Mouse (Mus musculus) limb, embryonic 14.5 days (tissue): ENCODE results near the gene Trim7. TPM values are rescaled to one million over a fixed set of nuclear protein-coding genes. Genes with fewer than 3 reads are reported as not detected.
"Not testable (repeated sequence)": the region's sequence is repeated elsewhere in the genome, so short reads cannot be mapped to it uniquely, and the experiment has no call there.

Experiments
- ATAC-seq: fragments of 200-750 bp; cut with Nextera tagmentation; 2 replicates; pipeline ENCODE4 v1.8.0; 2017; ENCODE audit warnings: low read depth, moderate number of reproducible peaks, moderate TSS enrichment; ENCODE audit not compliant: low FRiP score
- DNase-seq: peaks from one replicate; pipeline ENCODE4 v3.0.0-alpha.2; 2015; ENCODE audit warnings: low spot score
- H3K27ac ChIP-seq: fragments of 300-500 bp; sonication (generic); replicated peaks from 2 replicates; pipeline ENCODE4 v1.5.1; 2014; ENCODE audit warnings: low read depth, mild to moderate bottlenecking, low read length, moderate library complexity, mixed read lengths
- H3K27me3 ChIP-seq: fragments of 300-500 bp; sonication (generic); 2 replicates; pipeline ENCODE4 v1.6.1; 2014; ENCODE audit warnings: low read length, mixed read lengths; ENCODE audit not compliant: control insufficient read depth, insufficient read depth
- H3K36me3 ChIP-seq: fragments of 300-500 bp; sonication (generic); 2 replicates; pipeline ENCODE4 v1.6.1; 2014; ENCODE audit warnings: mild to moderate bottlenecking, low read length, moderate library complexity, mixed read lengths; ENCODE audit not compliant: control insufficient read depth, insufficient read depth
- H3K4me1 ChIP-seq: fragments of 300-500 bp; sonication (generic); 2 replicates; pipeline ENCODE4 v1.6.1; 2014; ENCODE audit warnings: antibody characterized with exemption, low read length, mixed read lengths; ENCODE audit not compliant: control insufficient read depth, insufficient read depth
- H3K4me2 ChIP-seq: fragments of 300-500 bp; sonication (generic); replicated peaks from 2 replicates; pipeline ENCODE4 v1.6.1; 2014; ENCODE audit warnings: low read depth, mild to moderate bottlenecking, low read length, moderate library complexity; ENCODE audit not compliant: severe bottlenecking
- H3K4me3 ChIP-seq: fragments of 300-500 bp; sonication (generic); replicated peaks from 2 replicates; pipeline ENCODE4 v1.5.1; 2014; ENCODE audit warnings: low read length
- H3K9ac ChIP-seq: fragments of 300-500 bp; sonication (generic); 2 replicates; pipeline ENCODE4 v1.6.1; 2014; ENCODE audit warnings: mild to moderate bottlenecking, low read depth, low read length, moderate library complexity; ENCODE audit not compliant: severe bottlenecking
- H3K9me3 ChIP-seq: fragments of 300-500 bp; sonication (generic); 2 replicates; pipeline ENCODE4 v1.6.1; 2016; ENCODE audit warnings: low read length; ENCODE audit not compliant: control insufficient read depth
- POLR2A ChIP-seq: fragments of 200-500 bp; IDR thresholded peaks from 2 replicates; pipeline ENCODE4 v1.8.0; 2012; ENCODE audit warnings: inconsistent platforms, mild to moderate bottlenecking, moderate library complexity, borderline replicate concordance; ENCODE audit not compliant: insufficient read depth, insufficient read length; ENCODE audit errors: extremely low read depth
- WGBS: fragments of 180-500 bp; shearing (Covaris S2); extraction: QIAGEN DNeasy Blood & Tissue Kit; methylation state at CpG from one replicate; pipeline ENCODE4 v1.1.7; 2014; 5-methylcytosine and 5-hydroxymethylcytosine counted together
- polyA plus RNA-seq, 2 experiments: library from polyadenylated mRNA; depleted of rRNA in 1 of 2; stranded (reverse) in 1 of 2; unstranded in 1 of 2; fragments of >200 nt; fragmentation: Nextera tagmentation in 1 of 2; extraction: Ambion mirVana in 1 of 2; gene quantifications; 2 replicates each; pipeline versions ENCODE4 v1.2.1 to v1.2.3; 2012 to 2014

The Trim7 gene
- polyA plus RNA-seq, 2 experiments, result 1.2 to 2.9 TPM

DNA sequence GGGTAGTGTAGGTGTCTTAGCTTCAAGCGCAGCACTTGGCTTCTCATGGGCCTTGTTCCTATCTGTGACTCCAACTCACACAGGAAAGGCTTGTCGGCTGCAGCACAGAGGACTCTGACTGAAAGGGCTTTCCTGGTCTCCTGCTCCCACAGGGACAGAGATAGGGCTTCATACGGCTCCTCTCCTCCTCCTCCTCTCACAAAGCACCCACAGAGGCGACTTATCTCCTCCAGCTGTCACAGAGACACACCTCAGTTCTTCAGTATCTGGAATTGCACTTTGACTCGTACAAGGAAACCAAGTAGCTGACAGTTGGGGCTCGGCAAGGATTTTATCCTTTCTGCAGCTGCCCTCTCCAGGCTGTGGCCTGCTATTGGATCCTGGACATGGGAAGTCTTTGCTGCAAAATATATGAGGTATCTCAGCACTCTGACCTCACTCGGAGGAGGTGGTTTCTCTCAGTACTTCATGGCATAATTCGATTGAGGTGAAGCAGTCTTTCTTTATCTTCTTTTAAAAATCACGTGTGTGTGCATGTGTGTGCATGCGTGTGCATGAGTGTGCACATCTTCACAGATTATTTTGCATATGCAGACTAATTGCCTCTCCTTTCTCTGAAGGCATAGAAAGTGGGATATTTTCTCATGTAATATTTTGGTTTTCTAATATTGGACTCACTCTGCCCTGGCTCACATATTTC, 47.8 kb downstream of the Trim7 start:
- no peak for TF ChIP-seq POLR2A
- ATAC-seq (no peak), DNase-seq (no peak)
- no peaks in the 10 kb centered on the region for H3K27me3 ChIP-seq
- no peak overlapping the region for H3K4me3 ChIP-seq
- H3K27ac ChIP-seq, result no peak overlapping the region
- no peaks in the 10 kb centered on the region for H3K9me3 ChIP-seq
- WGBS, result 63% methylated on average over 10 of the region's 10 CpGs
- H3K4me2 ChIP-seq, result no peak overlapping the region
- no peak overlapping the region for H3K9ac ChIP-seq
- no peaks in the 10 kb centered on the region for H3K4me1 ChIP-seq
- no peaks in the 10 kb centered on the region for H3K36me3 ChIP-seq

DNA sequence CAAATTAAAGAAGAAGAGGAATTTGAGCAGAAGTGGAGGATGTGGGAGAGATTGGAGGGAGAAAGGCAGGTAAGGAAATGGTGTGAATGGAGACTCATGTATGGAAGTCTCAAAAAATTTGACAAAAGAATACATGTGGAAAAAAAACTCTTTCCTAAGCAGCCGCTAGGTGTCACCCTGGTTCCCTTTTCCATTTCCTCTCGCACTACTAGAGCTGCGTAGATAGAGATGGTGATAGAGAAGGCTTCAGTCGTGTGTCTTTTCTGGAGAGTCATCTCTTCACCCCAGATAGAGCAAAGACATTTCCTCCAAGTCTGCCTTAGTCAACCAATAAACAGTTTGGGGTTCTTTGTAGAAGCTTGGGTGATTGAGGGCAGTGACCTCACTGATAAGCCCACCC, 48.5 kb downstream of the Trim7 start:
- Histone ChIP-seq H3K4me1 (no peaks in the 10 kb centered on the region), H3K27me3 (no peaks in the 10 kb centered on the region), H3K36me3 (no peaks in the 10 kb centered on the region), H3K9me3 (no peaks in the 10 kb centered on the region), H3K27ac (no peak overlapping the region), H3K4me2 (no peak overlapping the region), H3K9ac (no peak overlapping the region), H3K4me3 (no peak overlapping the region)
- 0% methylated on average over 4 of the region's 4 CpGs for WGBS
- no peak for TF ChIP-seq POLR2A
- DNase-seq (peak; percentile 81), ATAC-seq (no peak; the same call in 1 of the 2 replicates)

- not testable (repeated sequence) for ATAC-seq, H3K4me1 ChIP-seq, H3K4me3 ChIP-seq, H3K9me3 ChIP-seq, H3K4me2 ChIP-seq, H3K36me3 ChIP-seq, H3K9ac ChIP-seq, H3K27ac ChIP-seq, DNase-seq, H3K27me3 ChIP-seq
- 64% methylated on average over 1 of the region's 1 CpGs for WGBS
These were observed 49.5 kb downstream of the Trim7 start for GRCm38 (mm10) chr11:48875343-48875837.

DNA sequence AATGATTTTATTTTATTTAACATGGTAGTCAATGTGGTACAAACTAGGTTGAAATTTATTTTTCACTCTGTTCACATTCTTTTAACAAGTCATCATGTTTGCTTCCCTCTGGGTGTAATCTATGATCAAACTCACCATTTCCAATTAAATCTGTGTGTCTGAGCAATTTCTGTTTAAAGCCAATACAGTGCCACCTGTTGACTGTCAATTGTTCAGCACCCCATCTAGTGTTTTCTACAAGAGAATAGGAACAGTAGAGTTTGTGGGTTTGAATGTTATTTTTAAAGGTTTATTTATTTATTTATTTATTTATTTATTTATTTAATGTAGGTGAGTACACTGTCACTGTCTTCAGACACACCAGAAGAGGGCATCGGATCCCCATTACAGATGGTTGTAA, 50.7 kb downstream of the Trim7 start:
- WGBS, result 96% methylated on average over 1 of the region's 1 CpGs
- no peaks in the 10 kb centered on the region for H3K9me3 ChIP-seq
- ATAC-seq, result no peak

GRCm38 (mm10) chr11:48898812-48899431, 73.0 kb downstream of the Trim7 start:
- H3K36me3 ChIP-seq, result no peaks in the 10 kb centered on the region
- no peaks in the 10 kb centered on the region for H3K9me3 ChIP-seq
- TF ChIP-seq POLR2A, result no peak
- H3K4me1 ChIP-seq, result no peaks in the 10 kb centered on the region
- no peak overlapping the region for H3K4me3 ChIP-seq
- ATAC-seq, result no peak
- no peak overlapping the region for H3K27ac ChIP-seq
- H3K27me3 ChIP-seq, result no peaks in the 10 kb centered on the region
- no peak for DNase-seq
- WGBS, result 62% methylated on average over 2 of the region's 2 CpGs
- H3K9ac ChIP-seq, result no peak overlapping the region
- H3K4me2 ChIP-seq, result no peak overlapping the region

More for the DNA sequence above, 50.7 kb downstream of the Trim7 start:
- H3K9ac ChIP-seq, result no peak overlapping the region
- no peak for DNase-seq
- H3K4me2 ChIP-seq, result no peak overlapping the region
- no peak overlapping the region for H3K4me3 ChIP-seq
- H3K36me3 ChIP-seq, result no peaks in the 10 kb centered on the region
- no peak for TF ChIP-seq POLR2A
- no peak overlapping the region for H3K27ac ChIP-seq
- no peaks in the 10 kb centered on the region for H3K27me3 ChIP-seq
- H3K4me1 ChIP-seq, result no peaks in the 10 kb centered on the region

GRCm38 (mm10) chr11:48900654-48901566, 75.0 kb downstream of the Trim7 start:
- H3K4me2 ChIP-seq, H3K27ac ChIP-seq, ATAC-seq, H3K27me3 ChIP-seq, H3K9ac ChIP-seq, H3K4me1 ChIP-seq, H3K36me3 ChIP-seq, H3K4me3 ChIP-seq, H3K9me3 ChIP-seq, DNase-seq: not testable (repeated sequence)
- WGBS, result 78% methylated on average over 6 of the region's 6 CpGs

GRCm38 (mm10) chr11:48901567-48901930, 75.6 kb downstream of the Trim7 start:
- WGBS, result 82% methylated on average over 1 of the region's 1 CpGs
- H3K4me1 ChIP-seq, H3K4me3 ChIP-seq, ATAC-seq, H3K27me3 ChIP-seq, H3K27ac ChIP-seq, H3K4me2 ChIP-seq, H3K9ac ChIP-seq, H3K36me3 ChIP-seq, H3K9me3 ChIP-seq, DNase-seq: not testable (repeated sequence)
